Mouse (Mus musculus) kidney, postnatal 25 days (tissue): Measurements from ENCODE around the gene Kmo.

Experiments used
- DNase-seq, 2 experiments: peaks; one replicate each; pipeline ENCODE4 v3.0.0; 2021; ENCODE audit warnings: mixed read lengths in 2 of 2

The Kmo gene

GRCm38 (mm10) chr1:175632470-175632869 is 12.3 kb downstream of the Kmo start:
- no peak for DNase-seq

- DNase-seq: no peak
Observed at GRCm38 (mm10) chr1:175637677-175638076, 17.5 kb downstream of the Kmo start.

GRCm38 (mm10) chr1:175639072-175639471 is 18.9 kb downstream of the Kmo start:
- no peak for DNase-seq

GRCm38 (mm10) chr1:175640435-175641150 is 20.4 kb downstream of the Kmo start:
- no peak for DNase-seq

GRCm38 (mm10) chr1:175643496-175644265 is 23.5 kb downstream of the Kmo start:
- no peak for DNase-seq

- peak; percentile 66 to 83 for DNase-seq
Observed at GRCm38 (mm10) chr1:175646952-175647351, 26.8 kb downstream of the Kmo start.

GRCm38 (mm10) chr1:175648615-175649014 is 28.4 kb downstream of the Kmo start:
- DNase-seq: no peak

GRCm38 (mm10) chr1:175659900-175660299 is 39.7 kb downstream of the Kmo start:
- DNase-seq: no peak

- DNase-seq: peak in 1 of 2 experiments; percentile 31
Observed at GRCm38 (mm10) chr1:175668666-175669405, 48.7 kb downstream of the Kmo start.

GRCm38 (mm10) chr1:175669456-175669855 is 49.3 kb downstream of the Kmo start:
- DNase-seq: no peak

- no peak for DNase-seq
Observed at GRCm38 (mm10) chr1:175670042-175670441, 49.9 kb downstream of the Kmo start.

- no peak for DNase-seq
Observed at GRCm38 (mm10) chr1:175671626-175672025, 51.4 kb downstream of the Kmo start.

GRCm38 (mm10) chr1:175673563-175674325 is 53.6 kb downstream of the Kmo start:
- no peak for DNase-seq

- DNase-seq: no peak
Observed at GRCm38 (mm10) chr1:175675116-175675515, 54.9 kb downstream of the Kmo start.

- no peak for DNase-seq
Observed at GRCm38 (mm10) chr1:175677459-175677858, 57.3 kb downstream of the Kmo start.

GRCm38 (mm10) chr1:175680995-175681394 is 60.8 kb downstream of the Kmo start:
- DNase-seq: no peak

- DNase-seq: peak in 1 of 2 experiments; percentile 13
Observed at GRCm38 (mm10) chr1:175691686-175692245, 71.6 kb downstream of the Kmo start.

- DNase-seq: peak; percentile 99 to 100
Observed at GRCm38 (mm10) chr1:175692246-175692996, 72.2 kb downstream of the Kmo start, which contains the start of the genes Opn3 and Chml. Gene Opn3 (minus strand): TSS chr1:175692776. Gene Chml (minus strand): TSS chr1:175692901.

- no peak for DNase-seq
Observed at GRCm38 (mm10) chr1:175692997-175693361, 72.8 kb downstream of the Kmo start.

GRCm38 (mm10) chr1:175693429-175693960 is 73.3 kb downstream of the Kmo start:
- DNase-seq: no peak

- DNase-seq: no peak
Observed at GRCm38 (mm10) chr1:175698293-175698692, 78.1 kb downstream of the Kmo start, which contains the start of gene Wdr64. Gene Wdr64 (plus strand): TSS chr1:175698593.
